Mouse (Mus musculus) C3H10T1/2 (cell line): ENCODE data around the gene Olfr907. TPM values are rescaled to one million over a fixed set of nuclear protein-coding genes. Genes with fewer than 3 reads are reported as not detected.

Source experiments
- polyA plus RNA-seq, 2 experiments: library from polyadenylated mRNA; unstranded; fragments of >200 nt; fragmentation: generic; extraction: Trizol; gene quantifications; one replicate each; pipeline ENCODE4 v1.2.1; 2012; ENCODE audit warnings: missing spikeins in 2 of 2

Olfr907 gene
- polyA plus RNA-seq = not detected

GRCm38 (mm10) chr9:38495501-38495900 is at the start of gene Olfr907:
Gene Olfr907, plus strand, starts transcription at chr9:38495801.

GRCm38 (mm10) chr9:38447352-38447751 is 48.2 kb upstream of the Olfr907 start, which contains the start of gene Olfr902:
Gene Olfr902, plus strand, starts transcription at chr9:38447652.

GRCm38 (mm10) chr9:38462844-38463243 is 32.8 kb upstream of the Olfr907 start, which contains the start of gene Olfr904:
Gene Olfr904, plus strand, starts transcription at chr9:38463144.

GRCm38 (mm10) chr9:38470807-38471206 is 24.8 kb upstream of the Olfr907 start, which contains the start of gene Olfr905:
Gene Olfr905, plus strand, starts transcription at chr9:38471107.

GRCm38 (mm10) chr9:38486785-38487184 is 8.8 kb upstream of the Olfr907 start, which contains the start of gene Olfr906:
Gene Olfr906, plus strand, starts transcription at chr9:38487085.

GRCm38 (mm10) chr9:38521280-38521679 is 25.7 kb downstream of the Olfr907 start, which contains the start of gene Olfr911-ps1:
Gene Olfr911-ps1, plus strand, starts transcription at chr9:38521580.

GRCm38 (mm10) chr9:38537549-38537948 is 41.9 kb downstream of the Olfr907 start, which contains the start of gene Olfr910:
Gene Olfr910, plus strand, starts transcription at chr9:38537849.

Other genes starting within 250 kb of the Olfr907 start
- gene Olfr143, start 243.0 kb upstream of the Olfr907 start, polyA plus RNA-seq = not detected
- not detected for gene Olfr895, start 227.9 kb upstream of the Olfr907 start, polyA plus RNA-seq
- not detected for gene Olfr896-ps1, start 204.7 kb upstream of the Olfr907 start, polyA plus RNA-seq
- gene Olfr25, start 166.7 kb upstream of the Olfr907 start, polyA plus RNA-seq = not detected
- gene Olfr898, start 147.4 kb upstream of the Olfr907 start, polyA plus RNA-seq = not detected
- gene Olfr250, start 128.9 kb upstream of the Olfr907 start, polyA plus RNA-seq = not detected
- not detected for gene Olfr251, start 118.7 kb upstream of the Olfr907 start, polyA plus RNA-seq
- not detected for gene Olfr147, start 94.1 kb upstream of the Olfr907 start, polyA plus RNA-seq
- not detected for gene Olfr901, start 66.3 kb upstream of the Olfr907 start, polyA plus RNA-seq
- gene Olfr902, start 48.1 kb upstream of the Olfr907 start, polyA plus RNA-seq = not detected
- not detected for gene Olfr904, start 32.7 kb upstream of the Olfr907 start, polyA plus RNA-seq
- not detected for gene Olfr905, start 24.7 kb upstream of the Olfr907 start, polyA plus RNA-seq
- gene Olfr906, start 8.7 kb upstream of the Olfr907 start, polyA plus RNA-seq = not detected
- not detected for gene Olfr911-ps1, start 25.8 kb downstream of the Olfr907 start, polyA plus RNA-seq
- gene Olfr910, start 42.0 kb downstream of the Olfr907 start, polyA plus RNA-seq = not detected
- not detected for gene Olfr912, start 84.4 kb downstream of the Olfr907 start, polyA plus RNA-seq
- not detected for gene Olfr913, start 97.0 kb downstream of the Olfr907 start, polyA plus RNA-seq
- not detected for gene Olfr914, start 109.3 kb downstream of the Olfr907 start, polyA plus RNA-seq
- not detected for gene Olfr916, start 164.1 kb downstream of the Olfr907 start, polyA plus RNA-seq
- gene Olfr917, start 170.0 kb downstream of the Olfr907 start, polyA plus RNA-seq = not detected
- gene Olfr918, start 178.8 kb downstream of the Olfr907 start, polyA plus RNA-seq = not detected
- gene Olfr919, start 207.9 kb downstream of the Olfr907 start, polyA plus RNA-seq = not detected
- gene Vwa5a, start 222.5 kb downstream of the Olfr907 start, polyA plus RNA-seq = 10 to 100 TPM in 1 of 2 experiments, 1 to 10 TPM in 1; 1.2 to 22.6 TPM